Mouse (Mus musculus) heart, embryonic 14.5 days (tissue): ENCODE measurements around the gene Zp3. TPM values are rescaled to one million over a fixed set of nuclear protein-coding genes. Genes with fewer than 3 reads are reported as not detected.

ENCODE experiments used
- ATAC-seq: fragments of 200-750 bp; cut with Nextera tagmentation; 2 replicates; pipeline ENCODE4 v1.8.0; 2017; ENCODE audit warnings: low read depth, moderate TSS enrichment; ENCODE audit not compliant: insufficient number of reproducible peaks, insufficient read depth, low FRiP score
- H3K27ac ChIP-seq, 2 experiments: fragments of 200-500 bp in 1 of 2; fragments of 300-500 bp in 1 of 2; sonication (generic) in 1 of 2; replicated peaks in 1 of 2; 2 replicates each; pipeline ENCODE4 v1.5.1; 2012 to 2014; ENCODE audit warnings: low read depth in 2 of 2, low read length in 2 of 2, control low read depth in 1 of 2, mild to moderate bottlenecking in 1 of 2, mixed read lengths in 1 of 2; ENCODE audit not compliant: control insufficient read depth in 1 of 2, insufficient read depth in 1 of 2
- H3K27me3 ChIP-seq: fragments of 300-500 bp; sonication (generic); 2 replicates; pipeline ENCODE4 v1.6.1; 2014; ENCODE audit warnings: mild to moderate bottlenecking, low read length, control low read depth; ENCODE audit not compliant: control insufficient read depth, insufficient read depth
- H3K36me3 ChIP-seq: fragments of 300-500 bp; sonication (generic); 2 replicates; pipeline ENCODE4 v1.6.1; 2014; ENCODE audit warnings: mild to moderate bottlenecking, control low read depth, low read length, mixed read lengths; ENCODE audit not compliant: control insufficient read depth, insufficient read depth
- H3K4me1 ChIP-seq, 2 experiments: fragments of 200-500 bp in 1 of 2; fragments of 300-500 bp in 1 of 2; sonication (generic) in 1 of 2; 2 replicates each; pipeline ENCODE4 v1.6.1; 2012 to 2014; ENCODE audit warnings: low read length in 2 of 2, control low read depth in 1 of 2, mixed read lengths in 1 of 2; ENCODE audit not compliant: control insufficient read depth in 2 of 2, insufficient read depth in 2 of 2
- H3K4me2 ChIP-seq: fragments of 300-500 bp; sonication (generic); 2 replicates; pipeline ENCODE4 v1.6.1; 2014; ENCODE audit warnings: mild to moderate bottlenecking, low read length
- H3K4me3 ChIP-seq, 2 experiments: fragments of 200-500 bp in 1 of 2; fragments of 300-500 bp in 1 of 2; sonication (generic) in 1 of 2; 2 replicates each; pipeline ENCODE4 v1.5.1; 2012 to 2014; ENCODE audit warnings: low read length in 2 of 2, mild to moderate bottlenecking in 2 of 2, control low read depth in 1 of 2, low read depth in 1 of 2, moderate library complexity in 1 of 2; ENCODE audit not compliant: control insufficient read depth in 1 of 2, insufficient read depth in 1 of 2
- H3K9ac ChIP-seq: fragments of 300-500 bp; sonication (generic); 2 replicates; pipeline ENCODE4 v1.6.1; 2014; ENCODE audit warnings: mild to moderate bottlenecking, low read length
- H3K9me3 ChIP-seq: fragments of 300-500 bp; sonication (generic); 2 replicates; pipeline ENCODE4 v1.6.1; 2016; ENCODE audit warnings: low read length, control low read depth; ENCODE audit not compliant: control insufficient read depth
- WGBS: fragments of 180-500 bp; shearing (Covaris S2); extraction: QIAGEN DNeasy Blood & Tissue Kit; methylation state at CpG from one replicate; pipeline ENCODE4 v1.1.7; 2014; 5-methylcytosine and 5-hydroxymethylcytosine counted together
- polyA plus RNA-seq: library from polyadenylated mRNA; unstranded; fragments of >200 nt; fragmentation: Nextera tagmentation; extraction: Ambion mirVana; gene quantifications from 2 replicates; pipeline ENCODE4 v1.2.1, GENCODE M21; 2014

The Zp3 gene
- polyA plus RNA-seq, 1 experiment from 2014 or later, result not detected

DNA sequence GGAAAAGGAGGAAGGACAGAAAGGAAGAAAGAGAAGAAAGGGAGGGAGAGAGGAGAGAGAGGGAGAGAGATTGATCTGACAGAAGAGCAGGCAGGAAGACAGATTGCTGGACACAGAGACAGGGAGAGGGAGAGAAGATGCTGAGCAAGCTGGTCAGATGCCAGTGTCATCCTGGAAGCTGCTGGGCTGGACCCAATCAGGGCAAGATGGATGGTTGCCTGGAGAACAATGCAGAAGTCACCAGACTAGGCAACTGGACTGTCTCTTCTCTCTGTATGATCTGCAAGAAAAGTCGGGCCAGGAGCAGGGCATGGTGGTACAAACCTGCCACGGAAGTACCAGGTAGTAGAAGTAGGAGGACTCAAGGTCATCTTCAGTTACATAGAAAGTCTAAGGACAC, 27.1 kb upstream of the Zp3 start:
- H3K9ac ChIP-seq, result no peak overlapping the region
- 93% methylated on average over 2 of the region's 2 CpGs for WGBS
- H3K9me3 ChIP-seq, result no peaks in the 10 kb centered on the region
- no peak overlapping the region for H3K27ac ChIP-seq
- peaks cover 4 to 7% of the 10 kb centered on the region in 2 experiments; a peak in 3 of 4 replicates for H3K4me1 ChIP-seq
- no peak overlapping the region for H3K4me3 ChIP-seq
- no peaks in the 10 kb centered on the region for H3K27me3 ChIP-seq
- no peak overlapping the region for H3K4me2 ChIP-seq
- no peaks in the 10 kb centered on the region for H3K36me3 ChIP-seq
- ATAC-seq, result no peak

GRCm38 (mm10) chr5:135956300-135957206, 23.3 kb upstream of the Zp3 start:
- H3K27me3 ChIP-seq, result no peaks in the 10 kb centered on the region
- ATAC-seq, result no peak
- peak overlapping the region; percentile 62 for H3K4me2 ChIP-seq
- peak overlapping the region; percentile 94 to 97 for H3K27ac ChIP-seq
- peak overlapping the region in 1 of 2 experiments; percentile 30; a peak in 2 of 4 replicates for H3K4me3 ChIP-seq
- peaks cover 11% of the 10 kb centered on the region in 2 experiments for H3K4me1 ChIP-seq
- no peak overlapping the region; the same call in 1 of the 2 replicates for H3K9ac ChIP-seq
- H3K9me3 ChIP-seq, result no peaks in the 10 kb centered on the region
- 85% methylated on average over 9 of the region's 9 CpGs for WGBS
- H3K36me3 ChIP-seq, result no peaks in the 10 kb centered on the region

DNA sequence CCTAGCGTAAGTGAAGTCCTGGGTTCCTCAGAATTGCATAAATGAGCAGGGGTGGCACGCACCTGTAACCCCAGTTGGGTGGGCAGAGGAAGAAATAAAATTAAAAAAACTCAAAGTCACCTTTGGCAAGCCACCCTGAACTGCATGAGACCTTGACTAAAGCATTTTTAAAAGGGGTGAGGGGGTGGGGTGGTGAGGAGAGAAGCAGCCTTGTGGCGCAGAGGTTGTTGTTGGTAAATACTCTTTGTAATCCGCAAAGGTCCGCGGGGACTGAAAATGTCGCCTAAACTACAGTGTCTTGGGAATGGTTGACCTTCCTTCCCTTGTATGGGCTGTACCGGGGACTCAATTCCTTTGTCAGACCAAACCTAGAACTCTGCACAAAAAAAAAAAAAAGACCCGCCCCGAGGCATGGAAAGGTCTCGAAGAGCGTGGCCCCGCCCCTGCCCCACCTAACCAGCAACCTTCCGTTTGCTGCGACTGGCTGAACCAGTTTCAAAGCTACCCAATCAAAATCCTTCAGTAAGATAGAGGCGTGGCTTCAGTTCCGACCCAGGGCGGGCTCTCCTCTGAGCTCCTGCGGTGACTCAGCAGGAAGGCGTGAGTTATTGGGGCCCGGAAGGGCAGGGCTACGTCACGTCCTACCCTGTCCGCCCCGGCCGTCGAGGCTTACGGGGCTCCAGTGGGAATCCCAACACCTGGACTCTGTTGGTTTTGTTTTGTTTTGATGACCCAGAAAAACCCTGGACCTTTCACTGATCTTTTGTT, 22.5 kb upstream of the Zp3 start:
- ATAC-seq, result peak; percentile 85
- H3K27me3 ChIP-seq, result no peaks in the 10 kb centered on the region
- peak overlapping the region; percentile 54; the same call in 1 of the 2 replicates for H3K9ac ChIP-seq
- no peaks in the 10 kb centered on the region for H3K36me3 ChIP-seq
- no peaks in the 10 kb centered on the region for H3K9me3 ChIP-seq
- 8% methylated on average over 28 of the region's 28 CpGs for WGBS
- H3K27ac ChIP-seq, result peak overlapping the region; percentile 94 to 97
- peak overlapping the region; percentile 62 for H3K4me2 ChIP-seq
- peak overlapping the region; percentile 30 to 43 for H3K4me3 ChIP-seq
- peaks cover 14 to 15% of the 10 kb centered on the region in 2 experiments for H3K4me1 ChIP-seq

DNA sequence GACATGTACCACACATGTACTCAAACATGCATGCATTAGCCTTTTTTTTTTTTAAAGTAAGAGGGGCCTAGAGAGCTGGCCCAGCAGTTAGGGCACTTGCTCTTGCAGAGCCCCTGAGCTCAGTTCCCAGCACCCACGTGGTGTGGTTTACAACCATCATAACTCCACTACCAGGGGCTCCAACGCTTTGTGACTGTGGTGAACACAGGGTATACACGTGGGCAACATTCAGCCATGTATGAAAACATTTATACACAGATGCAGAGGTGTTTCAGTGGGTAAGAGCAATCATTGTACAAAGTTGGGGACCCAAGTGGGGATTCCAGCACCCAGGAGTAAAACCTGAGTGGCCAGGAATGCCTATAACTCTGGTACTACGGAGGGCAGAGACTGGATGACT, 21.5 kb upstream of the Zp3 start:
- 95% methylated on average over 4 of the region's 4 CpGs for whole genome bisulfite sequencing
- H3K4me3 ChIP-seq, result no peak overlapping the region

GRCm38 (mm10) chr5:135959911-135960310, 20.0 kb upstream of the Zp3 start:
- no peak overlapping the region for H3K4me2 ChIP-seq
- H3K36me3 ChIP-seq, result no peaks in the 10 kb centered on the region
- 92% methylated on average over 7 of the region's 7 CpGs for WGBS
- no peak for ATAC-seq
- no peak overlapping the region for H3K4me3 ChIP-seq
- H3K27ac ChIP-seq, result no peak overlapping the region
- H3K9ac ChIP-seq, result no peak overlapping the region
- no peaks in the 10 kb centered on the region for H3K9me3 ChIP-seq
- H3K4me1 ChIP-seq, result peaks cover 14 to 16% of the 10 kb centered on the region in 2 experiments
- H3K27me3 ChIP-seq, result no peaks in the 10 kb centered on the region

More for the DNA sequence above, 21.5 kb upstream of the Zp3 start:
- Histone ChIP-seq H3K27me3 (no peaks in the 10 kb centered on the region), H3K27ac (peak overlapping the region; percentile 92 to 94), H3K36me3 (no peaks in the 10 kb centered on the region), H3K9me3 (no peaks in the 10 kb centered on the region), H3K4me2 (peak overlapping the region; percentile 62), H3K4me1 (peaks cover 14 to 15% of the 10 kb centered on the region in 2 experiments), H3K9ac (no peak overlapping the region)
- ATAC-seq, result no peak

GRCm38 (mm10) chr5:135960909-135961635, 18.8 kb upstream of the Zp3 start:
- Histone ChIP-seq H3K27me3 (peaks cover 3% of the 10 kb centered on the region; the same call in 1 of the 2 replicates), H3K4me3 (no peak overlapping the region), H3K4me2 (peak overlapping the region; percentile 96), H3K36me3 (no peaks in the 10 kb centered on the region), H3K9me3 (no peaks in the 10 kb centered on the region), H3K27ac (peak overlapping the region; percentile 81 to 92; a peak in 3 of 4 replicates), H3K9ac (no peak overlapping the region), H3K4me1 (peaks cover 18 to 25% of the 10 kb centered on the region in 2 experiments)
- ATAC-seq, result no peak
- WGBS, result 95% methylated on average over 15 of the region's 15 CpGs

DNA sequence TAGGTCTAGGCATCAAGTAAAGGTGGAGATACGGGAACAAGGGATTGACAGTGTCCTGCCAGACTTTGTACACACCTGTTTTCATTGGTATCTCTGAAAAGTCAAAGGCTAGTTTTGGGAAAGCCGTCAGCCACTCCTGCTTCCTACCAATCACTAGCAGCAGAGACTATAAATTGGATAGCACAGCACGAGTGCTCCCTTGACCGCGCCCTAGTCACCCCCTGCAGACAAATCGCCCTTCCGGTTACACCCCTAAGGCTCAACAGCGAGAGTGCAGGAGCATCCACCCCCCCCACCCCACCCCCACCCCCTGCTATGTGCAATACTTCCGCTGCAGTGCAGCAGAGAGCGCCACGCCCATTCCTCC, 17.8 kb upstream of the Zp3 start:
- peak overlapping the region; percentile 81 to 92 for H3K27ac ChIP-seq
- peaks cover 3% of the 10 kb centered on the region; the same call in 1 of the 2 replicates for H3K27me3 ChIP-seq
- H3K4me3 ChIP-seq, result peak overlapping the region; percentile 37 to 60
- peak overlapping the region; percentile 59 for H3K9ac ChIP-seq
- H3K4me2 ChIP-seq, result peak overlapping the region; percentile 96
- H3K4me1 ChIP-seq, result peaks cover 13 to 22% of the 10 kb centered on the region in 2 experiments
- 1% methylated on average over 11 of the region's 11 CpGs for WGBS
- ATAC-seq, result no peak; the same call in 1 of the 2 replicates
- H3K9me3 ChIP-seq, result no peaks in the 10 kb centered on the region
- no peaks in the 10 kb centered on the region for H3K36me3 ChIP-seq
